Mouse (Mus musculus): Measurements from ENCODE around the gene Nap1l2. TPM values are rescaled to one million over a fixed set of nuclear protein-coding genes. Genes with fewer than 3 reads are reported as not detected.
"Not testable (repeated sequence)": the region's sequence is repeated elsewhere in the genome, so short reads cannot be mapped to it uniquely, and the experiment has no call there.

The Nap1l2 gene
- 10 to 100 TPM; 75.0 to 94.8 (median 88.8) TPM for total RNA-seq (2022)

DNA sequence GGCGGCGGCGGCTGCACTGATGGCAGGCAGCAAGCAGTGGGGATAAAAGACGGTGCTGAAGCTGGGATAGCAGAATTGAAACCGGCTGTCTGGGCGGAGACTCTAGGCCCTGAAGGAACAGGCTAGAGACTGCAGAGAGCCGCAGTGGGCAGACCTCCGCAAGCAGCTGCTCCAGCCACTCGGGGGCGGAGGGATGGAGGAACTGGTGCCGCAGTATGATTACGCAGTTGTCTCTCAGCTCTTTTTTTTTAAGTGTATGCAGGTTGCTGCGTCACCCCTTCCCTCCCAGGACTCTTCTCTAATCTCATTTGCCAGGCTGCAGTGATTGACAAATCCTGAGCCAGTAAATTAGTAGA is at the start of gene Nap1l2:
Gene Nap1l2 (minus strand): TSS at position 210 of the 356 bp plus-strand sequence.
- peak; percentile 73 to 84 for DNase-seq (ENCODE audit: low spot score in 2 of 2)

GRCm38 (mm10) chrX:103215251-103215650 is 28.8 kb upstream of the Nap1l2 start:
- no peak for DNase-seq (ENCODE audit: low spot score in 2 of 2)

DNA sequence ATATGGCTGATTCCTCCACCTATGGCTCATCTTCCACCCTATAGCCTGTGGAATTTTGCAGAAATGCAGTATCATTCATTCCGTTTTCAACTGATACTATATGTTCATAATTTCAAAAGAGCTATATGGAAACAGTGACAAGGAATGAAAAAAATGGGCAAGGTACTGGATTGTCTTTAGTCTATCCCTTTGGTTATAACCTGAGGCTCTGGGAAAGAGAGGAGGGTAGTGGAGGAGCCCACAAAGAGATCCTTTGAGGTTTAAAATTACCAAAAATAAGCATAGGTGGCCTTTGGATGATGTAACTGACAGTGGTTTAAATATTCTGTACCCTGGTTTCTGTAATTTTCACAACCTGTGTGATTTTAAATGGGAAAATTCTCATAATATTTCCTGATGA is 389 bp upstream of the Nap1l2 start:
- DNase-seq (ENCODE audit: low spot score in 2 of 2): no peak

DNA sequence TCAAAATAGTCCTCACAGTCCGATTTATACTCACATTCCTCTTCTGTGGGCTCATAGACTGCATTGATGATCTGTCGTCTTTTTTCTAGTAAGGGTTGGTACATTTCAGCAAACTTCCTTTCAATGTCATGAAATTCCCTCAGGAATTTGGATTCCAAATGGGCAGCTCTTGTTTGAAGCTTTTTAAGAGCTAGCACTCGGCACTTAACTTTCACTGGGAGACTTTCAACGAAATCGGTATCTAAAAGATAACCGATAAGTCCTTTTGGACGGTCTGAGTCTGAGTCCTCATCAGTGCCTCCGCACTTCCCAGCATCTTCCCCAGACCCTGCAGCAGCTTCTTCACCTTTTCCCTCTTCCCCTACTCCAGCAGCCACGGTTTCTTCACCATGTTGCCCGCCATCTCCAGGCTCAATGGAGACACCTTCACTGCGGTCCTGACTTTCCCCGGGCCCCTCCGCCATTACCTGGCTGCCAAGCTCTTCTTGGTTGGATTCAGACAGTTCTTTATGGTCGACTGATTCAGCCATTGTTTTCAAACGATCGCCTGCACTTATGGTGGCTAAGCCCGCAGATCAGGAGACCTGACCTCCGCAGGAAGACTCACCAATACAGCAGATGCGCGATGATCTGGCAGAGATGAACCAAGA is 534 bp downstream of the Nap1l2 start:
- no peak for DNase-seq (ENCODE audit: low spot score in 2 of 2)

DNA sequence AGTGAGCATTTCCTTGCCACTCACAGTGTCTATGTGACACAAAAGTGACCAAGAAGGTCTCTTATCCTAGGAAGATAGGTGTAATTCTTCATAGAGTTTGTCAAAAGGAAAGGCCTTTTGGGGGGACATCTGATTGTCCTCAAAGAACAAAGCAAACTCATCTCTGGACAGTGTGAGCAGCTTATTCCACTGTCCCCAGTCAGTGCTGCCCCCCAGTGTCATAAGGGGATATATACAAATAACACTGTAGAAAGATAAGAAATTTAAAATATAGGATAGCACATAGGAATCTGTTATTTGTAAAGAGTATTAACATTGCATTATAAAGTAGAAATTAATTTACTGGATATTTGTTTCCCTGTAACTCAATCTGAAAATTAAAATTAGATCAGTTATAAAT is 2.9 kb downstream of the Nap1l2 start:
- no peak for DNase-seq (ENCODE audit: low spot score in 2 of 2)

- no peak for DNase-seq (ENCODE audit: low spot score in 2 of 2)
These were observed 6.5 kb downstream of the Nap1l2 start for GRCm38 (mm10) chrX:103179771-103180558.

DNA sequence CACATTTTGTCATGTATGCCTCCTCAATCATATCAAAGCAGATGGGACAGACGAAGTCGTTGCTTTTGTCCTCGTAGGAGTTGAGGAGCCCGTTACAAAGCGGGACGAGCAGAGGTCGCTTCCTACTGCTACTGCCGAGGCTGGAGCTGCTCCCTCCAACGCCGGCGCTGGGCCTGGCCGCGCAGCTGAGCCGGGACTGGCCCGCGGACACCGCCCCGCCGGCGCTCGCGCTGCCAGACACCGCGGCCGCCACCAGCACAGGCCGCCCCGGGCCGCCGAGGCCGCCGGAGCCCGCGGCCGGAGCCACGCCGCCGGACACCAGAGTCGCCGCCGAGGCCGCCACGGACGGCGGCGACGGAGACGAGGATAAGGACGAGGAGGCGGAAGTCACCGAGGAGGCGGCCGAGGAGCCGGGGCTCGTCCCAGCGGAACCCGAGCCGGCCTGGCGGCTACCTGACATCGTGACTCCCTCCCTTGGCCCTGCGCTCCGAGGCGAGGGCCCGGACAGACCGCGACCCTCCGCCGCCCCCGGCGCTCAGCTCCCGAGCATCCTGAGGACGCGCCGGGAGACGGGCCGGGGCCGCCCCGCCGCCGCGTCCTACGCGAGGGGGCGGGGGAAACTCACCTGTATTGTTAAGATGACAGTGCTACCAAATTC is 21.4 kb downstream of the Nap1l2 start:
- DNase-seq (ENCODE audit: low spot score in 2 of 2): not testable (repeated sequence)

- no peak for DNase-seq (ENCODE audit: low spot score in 2 of 2)
These were observed 30.3 kb downstream of the Nap1l2 start for GRCm38 (mm10) chrX:103156134-103156533.

- DNase-seq (ENCODE audit: low spot score in 2 of 2): no peak
These were observed 47.9 kb downstream of the Nap1l2 start for GRCm38 (mm10) chrX:103138549-103138948.

Other genes with a start within 250 kb of the Nap1l2 start
- not detected for gene Cdx4, start 134.8 kb upstream of the Nap1l2 start, total RNA-seq (2022)
- 10 to 100 TPM; 18.3 to 24.2 (median 23.2) TPM for gene Chic1, start 169.8 kb upstream of the Nap1l2 start, total RNA-seq (2022)
- under 1 TPM in 1 of 4 experiments, not detected in 3; 0.83 TPM for gene Tsx, start 227.8 kb upstream of the Nap1l2 start, total RNA-seq (2022)
- 1 to 10 TPM in 1 of 4 experiments, not detected in 3; 1.4 TPM for gene Gm26992, start 235.4 kb upstream of the Nap1l2 start, total RNA-seq (2022)